Mouse (Mus musculus) hindlimb bud, embryonic 11.5 days (tissue): ENCODE data around the gene Ncaph2.

Experiments
- DNase-seq: peaks from one replicate; pipeline ENCODE4 v3.0.0-alpha.2; 2012; ENCODE audit warnings: low read depth, low spot score; ENCODE audit errors: extremely low spot score

The Ncaph2 gene

DNA sequence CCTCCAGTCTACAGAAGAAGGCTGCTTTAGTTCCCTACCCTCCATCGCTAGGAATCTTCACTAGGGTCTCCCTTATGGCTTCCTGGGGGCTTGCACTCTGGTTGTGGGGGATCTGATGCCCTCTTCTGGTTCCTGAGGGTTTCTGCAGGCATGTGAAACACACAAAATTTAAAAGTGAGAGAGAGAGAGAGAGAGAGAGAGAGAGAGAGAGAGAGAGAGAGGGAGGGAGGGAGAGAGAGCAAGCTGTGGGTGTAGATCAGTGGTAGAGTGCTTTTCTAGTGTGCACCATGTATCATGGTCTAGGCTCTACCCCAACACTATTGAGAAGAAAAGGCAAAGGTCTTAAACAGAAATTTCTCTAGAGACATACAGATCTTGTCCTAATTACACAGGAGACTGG, 13.8 kb upstream of the Ncaph2 start:
- DNase-seq, result no peak

DNA sequence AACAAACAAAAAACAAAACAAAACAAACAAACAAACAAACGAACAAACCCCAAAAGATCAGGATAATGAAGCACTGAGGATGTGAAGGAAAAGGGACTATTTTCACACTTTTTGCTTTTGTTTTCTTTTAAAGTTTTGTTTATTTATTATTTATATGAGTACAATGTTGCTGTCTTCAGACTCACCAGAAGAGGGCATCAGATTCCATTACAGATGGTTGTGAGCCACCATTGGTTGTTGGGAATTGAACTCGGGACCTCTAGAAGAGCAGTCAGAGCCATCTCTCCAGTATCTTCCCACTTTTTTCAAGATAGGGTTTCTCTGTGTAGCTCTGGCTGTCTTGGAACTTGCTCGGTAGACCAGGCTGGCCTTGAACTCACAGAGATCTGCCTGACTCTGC, 12.2 kb upstream of the Ncaph2 start:
- no peak for DNase-seq

DNA sequence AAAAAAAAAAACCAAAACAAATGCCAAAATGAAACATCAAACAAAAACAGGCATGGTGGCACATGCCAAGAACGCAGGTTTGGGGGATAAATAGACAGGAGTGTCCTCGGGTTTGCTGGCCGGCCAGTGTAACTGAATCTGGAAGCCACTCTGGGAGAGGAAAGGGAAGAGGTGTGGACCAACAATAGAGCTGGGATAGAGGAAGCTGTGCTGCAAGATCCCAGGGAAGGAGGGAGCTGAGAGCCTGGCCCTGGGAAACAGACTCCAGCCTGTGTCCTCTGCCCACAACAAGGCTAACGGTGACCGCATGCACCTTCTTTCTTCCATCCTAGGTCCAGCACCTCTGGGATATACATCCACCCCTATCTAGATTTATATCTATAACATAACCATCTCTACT, 5.1 kb upstream of the Ncaph2 start:
- DNase-seq, result no peak

- no peak for DNase-seq
Measured at GRCm38 (mm10) chr15:89351302-89351701, 4.2 kb upstream of the Ncaph2 start.

- DNase-seq, result no peak
Measured at GRCm38 (mm10) chr15:89352054-89352453, 3.5 kb upstream of the Ncaph2 start.

GRCm38 (mm10) chr15:89352795-89353194, 2.7 kb upstream of the Ncaph2 start:
- DNase-seq, result no peak

- DNase-seq, result no peak
Measured at GRCm38 (mm10) chr15:89353837-89354236, 1.7 kb upstream of the Ncaph2 start.

- no peak for DNase-seq
Measured at GRCm38 (mm10) chr15:89354455-89354854, 1.1 kb upstream of the Ncaph2 start.

DNA sequence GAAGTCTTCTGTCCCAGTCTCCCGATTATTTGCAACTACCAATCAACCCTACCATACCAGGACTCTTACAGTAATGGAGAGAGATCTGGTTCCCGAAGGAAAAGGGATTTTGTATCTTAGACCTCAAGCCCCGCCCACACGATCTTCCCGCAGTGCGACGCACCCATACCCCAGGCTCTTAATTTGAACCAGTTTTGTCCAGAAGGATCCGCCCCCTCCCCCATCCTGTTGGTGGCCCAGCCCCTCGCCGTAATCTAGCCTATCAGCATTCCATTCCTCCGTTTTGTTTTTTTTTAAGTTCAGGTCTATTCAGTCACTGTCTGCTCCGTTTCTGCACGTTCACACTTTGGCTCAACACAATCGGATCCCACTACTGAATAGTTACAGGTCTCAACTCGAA, 853 bp downstream of the Ncaph2 start:
- peak; percentile 74 for DNase-seq

GRCm38 (mm10) chr15:89358784-89359183, 3.3 kb downstream of the Ncaph2 start:
- DNase-seq, result no peak

DNA sequence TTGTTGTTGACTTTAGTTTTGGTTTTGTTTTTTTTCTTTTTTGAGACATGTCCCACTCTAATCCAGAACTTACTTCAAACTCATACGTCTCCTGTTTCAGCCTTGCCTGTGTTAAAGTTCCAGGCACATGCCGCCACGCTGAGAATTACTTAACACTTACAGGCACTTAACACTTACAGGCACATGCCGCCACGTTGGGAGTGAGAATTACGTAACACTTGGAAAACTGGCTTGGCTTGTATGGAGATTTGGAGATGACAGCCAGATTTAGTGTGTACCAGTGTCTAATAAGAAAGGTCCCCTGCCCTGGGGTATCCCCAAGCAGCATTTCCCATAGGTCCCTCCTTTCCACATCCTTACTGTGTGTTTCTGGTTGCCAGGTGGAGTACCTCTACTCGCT, 7.5 kb downstream of the Ncaph2 start:
- DNase-seq, result no peak

DNA sequence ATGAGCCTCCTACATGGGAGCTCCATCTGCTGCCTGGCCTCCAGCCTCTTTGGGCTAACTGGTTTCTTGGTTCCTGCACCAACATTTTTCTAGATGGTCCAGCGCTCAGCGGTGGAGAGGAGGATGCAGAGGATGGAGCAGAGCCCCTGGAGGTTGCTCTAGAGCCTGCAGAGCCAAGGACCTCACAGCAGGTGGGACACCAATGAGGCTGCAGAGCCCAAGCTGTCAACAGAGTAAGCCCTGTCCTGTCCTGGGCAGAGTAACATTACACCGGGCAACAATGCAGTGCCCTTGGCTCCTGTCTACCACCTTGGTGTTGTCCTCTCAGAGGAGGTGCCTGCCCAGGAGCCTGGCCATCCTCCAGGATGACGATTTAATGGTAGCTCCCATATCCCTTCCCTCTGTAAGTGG, 9.6 kb downstream of the Ncaph2 start:
- DNase-seq, result no peak

DNA sequence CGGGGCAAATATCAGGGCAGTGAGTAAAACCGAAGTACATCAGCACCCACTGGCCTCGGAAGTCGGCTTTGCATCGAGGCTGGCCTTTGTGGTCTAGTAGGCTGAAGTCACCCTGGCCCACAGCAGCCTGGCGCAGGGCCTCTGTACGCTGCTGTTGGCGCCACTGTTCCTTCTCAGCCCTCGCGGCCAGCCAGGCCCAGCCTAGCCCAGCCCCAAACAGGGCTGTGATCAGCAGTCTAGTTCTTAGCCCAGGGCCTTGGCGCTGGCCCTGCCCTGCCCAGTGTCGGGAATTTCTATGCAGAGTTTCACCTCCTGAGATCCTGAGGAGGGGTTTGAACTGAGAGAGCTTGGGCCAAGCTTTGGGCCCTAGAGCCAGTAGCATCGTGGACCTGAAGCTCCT, 16.5 kb downstream of the Ncaph2 start:
- DNase-seq, result no peak

DNA sequence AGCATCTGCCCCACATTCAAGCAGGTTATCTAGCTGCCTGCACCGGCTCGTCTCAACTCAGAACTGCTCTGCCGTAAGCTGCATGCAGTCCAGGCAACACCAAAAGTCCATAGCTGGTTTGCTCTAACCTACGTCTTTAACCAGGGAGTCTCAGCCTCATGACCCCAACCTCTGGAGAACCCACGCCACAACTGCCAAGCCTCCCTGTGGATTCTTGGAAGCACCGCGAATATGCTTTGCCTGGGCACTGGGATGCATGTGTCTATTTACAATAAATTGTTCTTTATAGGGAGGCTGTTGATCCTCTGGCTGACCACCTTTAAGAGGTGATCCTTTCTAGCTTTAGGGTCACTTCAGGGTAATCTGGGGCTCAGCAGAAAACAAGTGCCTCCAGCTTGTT, 17.0 kb downstream of the Ncaph2 start:
- DNase-seq, result no peak

DNA sequence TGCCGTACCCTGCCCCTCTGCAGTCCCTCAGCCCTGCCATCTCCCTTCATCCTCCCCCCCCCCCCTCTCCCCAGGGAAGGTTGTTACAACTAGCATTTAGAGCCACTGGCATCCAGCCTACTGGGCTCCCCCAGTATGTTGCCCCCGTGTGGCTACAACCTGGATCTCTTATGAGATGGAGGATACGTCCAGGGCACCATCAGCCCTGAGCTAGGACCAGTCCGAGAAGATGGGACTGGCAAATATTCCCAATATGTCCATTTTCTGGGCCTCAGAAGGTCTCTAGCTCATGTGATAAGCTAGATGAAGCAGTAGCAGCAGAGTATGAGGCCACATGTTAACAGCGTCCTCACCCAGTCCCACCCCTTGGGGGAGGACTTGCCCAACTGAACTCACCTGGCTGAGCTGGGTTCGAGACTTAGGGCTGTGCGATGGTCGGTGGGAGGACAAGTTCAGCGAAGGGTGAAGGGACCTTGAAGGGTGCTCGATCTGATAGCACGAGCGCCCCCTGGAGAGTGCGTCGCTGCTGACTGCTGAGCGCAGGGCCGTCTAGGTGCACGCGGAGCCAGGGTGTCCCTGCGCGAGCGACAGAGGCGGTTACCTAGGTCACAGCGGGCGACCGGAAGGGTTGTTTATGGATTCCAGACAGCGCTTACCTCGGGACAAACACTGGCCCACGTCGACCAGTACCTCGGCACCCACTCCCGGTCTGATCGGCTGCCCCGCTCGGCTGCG, 17.7 kb downstream of the Ncaph2 start:
- no peak for DNase-seq

DNA sequence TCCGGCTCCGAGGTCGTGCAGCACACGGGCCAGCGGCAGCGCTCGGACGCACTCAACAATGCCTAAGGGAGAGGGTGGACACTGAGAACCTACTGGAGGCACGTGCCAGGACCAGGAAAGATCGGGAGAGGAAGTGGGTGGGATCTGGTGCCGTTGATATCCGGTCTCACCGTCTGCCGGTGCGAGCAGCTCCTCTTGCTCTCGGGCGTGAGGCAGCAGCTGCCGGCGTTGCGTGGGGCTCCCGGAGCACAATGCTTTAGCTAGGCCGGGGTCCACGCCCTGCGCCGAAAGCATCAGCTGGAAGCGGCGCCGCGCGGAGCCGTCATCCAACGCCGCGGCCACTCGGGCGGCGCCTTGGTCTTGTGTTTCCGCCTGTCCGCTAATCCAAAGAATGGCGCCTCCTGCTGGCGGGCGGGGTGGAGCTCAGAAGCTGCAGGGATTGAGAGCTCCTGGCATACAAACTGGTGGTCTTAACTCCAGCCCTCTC, 18.3 kb downstream of the Ncaph2 start, which contains the start of gene Sco2:
Gene Sco2 (minus strand): TSS at position 85 of the 487 bp plus-strand sequence.
- DNase-seq, result peak; percentile 60

DNA sequence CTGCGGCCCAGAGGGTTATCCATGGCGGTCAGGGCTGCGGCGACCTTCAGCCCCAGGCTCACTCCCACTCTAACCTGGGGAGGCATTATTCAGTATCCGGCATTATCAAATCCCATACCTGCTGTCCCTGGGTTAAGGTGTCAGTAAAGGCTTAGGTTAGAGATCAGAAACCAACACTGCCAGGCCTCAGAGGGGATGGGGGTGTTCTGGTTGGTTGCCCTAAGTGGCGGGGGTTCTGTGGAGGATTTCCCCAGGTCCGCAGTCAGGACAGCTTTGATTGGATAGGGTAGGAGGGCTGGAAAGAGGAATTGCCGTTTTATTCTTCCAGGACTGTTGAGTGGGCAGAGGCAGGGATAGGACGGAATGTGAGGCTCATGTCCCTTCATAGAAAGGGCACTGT, 18.8 kb downstream of the Ncaph2 start:
- DNase-seq, result no peak

DNA sequence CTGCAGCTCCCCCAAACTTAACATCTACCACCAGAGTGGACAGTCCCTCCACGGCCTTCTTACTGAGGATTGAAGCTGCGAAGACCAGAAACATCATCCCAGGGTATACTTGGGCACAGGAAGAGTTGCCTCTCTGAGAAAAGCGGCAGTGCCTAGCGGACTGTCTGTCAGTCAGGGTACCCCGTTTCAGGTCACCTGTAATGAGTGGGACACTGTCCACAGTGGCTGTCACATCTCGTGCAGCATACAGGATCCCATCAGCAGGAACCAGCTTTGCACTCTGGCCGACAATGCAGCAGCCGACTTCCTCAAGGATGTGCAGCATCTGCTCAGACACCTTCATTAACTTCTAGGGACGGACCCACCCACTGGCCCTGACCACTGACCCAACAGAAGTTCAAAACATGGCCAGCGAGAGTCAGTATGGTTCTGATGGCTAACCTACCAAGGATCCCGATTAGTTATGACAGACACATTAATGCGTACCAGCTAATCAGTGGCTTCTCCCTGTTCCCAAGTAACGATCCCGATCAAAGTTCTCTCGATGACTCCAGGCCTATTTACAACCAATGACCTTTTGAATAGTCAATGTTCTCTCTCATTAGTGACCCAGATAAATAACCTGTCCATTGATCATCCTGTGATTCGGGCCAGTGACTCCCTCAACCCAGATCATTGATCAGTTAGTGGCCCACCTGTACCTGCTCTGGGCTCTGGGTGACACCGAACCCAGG, 19.4 kb downstream of the Ncaph2 start:
- no peak for DNase-seq

- no peak for DNase-seq
Measured at GRCm38 (mm10) chr15:89376040-89376439, 20.5 kb downstream of the Ncaph2 start.

DNA sequence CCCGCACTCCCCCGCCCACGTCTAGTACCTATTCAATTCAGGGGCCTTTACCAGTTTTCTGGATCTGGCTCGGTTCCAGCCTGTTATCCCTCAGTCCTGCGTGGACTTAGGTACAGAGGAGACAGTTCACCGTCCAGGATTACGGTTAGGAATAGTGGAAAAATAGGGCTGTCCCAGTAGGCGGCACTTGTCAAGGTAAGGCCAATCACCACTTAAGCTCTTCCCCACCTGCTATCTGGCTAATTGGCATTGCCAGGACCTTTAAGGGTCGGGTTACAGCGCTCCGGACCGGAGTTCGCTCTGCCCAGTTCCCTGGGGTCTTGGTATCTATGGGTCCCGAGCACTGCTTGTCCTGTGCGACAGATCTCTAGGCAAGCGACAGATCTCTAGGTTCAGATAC, 21.4 kb downstream of the Ncaph2 start, which contains the start of gene Tymp:
Gene Tymp (minus strand): TSS at position 83 of the 400 bp plus-strand sequence.
- DNase-seq, result no peak

- no peak for DNase-seq
Measured at GRCm38 (mm10) chr15:89377362-89377761, 21.8 kb downstream of the Ncaph2 start.
